Mouse (Mus musculus) cerebellum, postnatal 25 days (tissue): Measurements from ENCODE around the gene Vrtn.

Experiments
- DNase-seq, 2 experiments: peaks; one replicate each; pipeline ENCODE4 v3.0.0; 2021; ENCODE audit warnings: mixed read lengths in 2 of 2

Vrtn gene

DNA sequence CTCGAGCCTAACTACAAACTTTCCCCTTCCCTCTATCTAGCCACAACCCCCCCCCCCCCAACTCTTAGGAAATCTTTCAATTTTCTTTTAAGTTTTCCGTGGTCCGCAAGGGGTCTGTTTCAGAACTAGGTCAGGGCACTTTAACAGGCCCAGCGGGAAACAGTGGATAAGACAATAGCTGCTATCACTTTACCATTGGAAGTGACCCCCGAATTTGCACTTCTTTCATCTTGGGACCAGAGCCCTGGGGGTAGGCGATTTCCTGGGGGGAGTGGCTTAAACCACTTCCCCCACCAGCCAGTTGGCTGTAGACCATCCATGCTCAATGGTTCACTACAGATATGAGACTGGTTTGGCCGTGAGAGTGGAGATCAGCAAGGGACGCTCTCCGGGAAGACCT lies at the start of gene Vrtn:
Gene Vrtn, plus strand, starts transcription at position 366 of the 400 bp plus-strand sequence.
- DNase-seq, result no peak

DNA sequence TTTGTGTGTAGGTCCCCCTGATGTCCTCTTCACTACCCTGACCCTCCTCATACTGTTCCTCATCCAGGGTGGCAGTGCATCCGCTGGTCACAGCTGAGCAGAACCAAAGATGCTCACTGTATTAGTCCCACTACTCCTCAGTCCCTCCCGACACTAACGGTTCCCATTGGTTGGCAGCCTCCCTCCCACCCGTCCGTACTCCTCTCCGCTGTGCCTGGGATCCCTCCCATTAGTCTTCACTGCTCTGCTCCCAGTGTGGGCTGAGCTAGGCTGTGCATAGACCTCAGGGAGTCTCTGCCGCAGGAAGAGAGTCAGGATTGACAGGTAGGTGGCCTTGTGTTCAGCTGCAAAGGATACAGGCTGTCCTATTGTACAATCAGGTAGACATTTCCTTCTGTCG lies 42.5 kb upstream of the Vrtn start:
- DNase-seq, result no peak

DNA sequence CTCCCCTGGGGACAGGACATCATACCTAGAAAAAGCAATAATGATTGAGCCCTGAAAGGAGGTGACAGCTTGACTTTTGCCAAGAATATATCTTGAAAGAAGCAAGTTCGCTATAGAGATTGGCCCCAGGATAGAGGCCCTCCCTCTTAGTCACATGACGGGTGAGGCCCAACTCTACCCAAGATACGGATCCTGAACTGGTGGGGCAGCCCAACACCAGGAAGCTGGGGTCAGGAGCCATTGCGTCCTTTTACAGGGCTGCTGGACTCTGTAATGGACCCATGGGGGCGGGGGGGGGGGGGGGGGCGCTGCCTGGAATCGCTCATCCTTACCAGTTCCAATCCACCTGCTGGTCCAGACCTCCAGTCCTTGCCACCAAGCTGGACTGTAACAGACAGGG lies 36.8 kb upstream of the Vrtn start:
- no peak for DNase-seq

DNA sequence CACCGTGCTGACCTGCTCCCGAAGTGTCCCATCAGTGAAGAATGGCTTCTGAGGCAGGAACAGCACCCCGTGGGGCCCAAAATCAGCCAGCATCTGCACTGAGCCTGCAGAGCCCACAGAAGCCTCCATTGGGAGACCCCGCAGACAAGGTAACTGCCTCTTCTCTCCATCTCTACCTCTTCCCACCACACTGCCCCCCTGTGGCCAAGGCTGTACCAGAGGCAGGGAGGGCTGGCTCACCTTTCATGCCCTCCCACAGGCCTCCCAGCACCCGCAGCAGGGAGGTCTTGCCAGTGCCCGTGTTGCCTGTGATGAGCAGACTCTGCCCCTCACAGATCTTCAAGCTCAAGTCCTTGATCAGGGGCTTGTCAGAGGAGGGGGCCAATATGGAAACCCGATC lies 35.0 kb upstream of the Vrtn start:
- DNase-seq, result peak in 1 of 2 experiments; percentile 45

DNA sequence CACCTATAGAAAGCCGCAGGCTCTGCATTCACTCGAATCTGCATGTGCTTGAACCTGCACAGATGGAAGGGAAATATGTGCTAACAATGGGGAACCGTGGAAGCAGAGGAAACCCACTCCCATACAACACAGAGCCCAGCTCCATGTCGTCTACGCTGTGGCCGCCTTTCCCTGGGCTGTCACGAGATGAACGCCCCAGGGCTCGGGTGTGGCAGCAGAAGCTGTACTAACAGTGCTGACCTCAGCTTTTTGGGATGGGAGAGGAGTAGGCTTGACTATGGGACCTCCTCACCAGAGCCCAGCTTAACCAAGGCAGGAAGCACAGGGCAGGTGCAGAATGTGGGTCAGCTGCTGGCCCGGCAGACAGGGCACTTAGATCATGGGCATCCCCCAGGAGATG lies 29.1 kb upstream of the Vrtn start:
- DNase-seq, result no peak

DNA sequence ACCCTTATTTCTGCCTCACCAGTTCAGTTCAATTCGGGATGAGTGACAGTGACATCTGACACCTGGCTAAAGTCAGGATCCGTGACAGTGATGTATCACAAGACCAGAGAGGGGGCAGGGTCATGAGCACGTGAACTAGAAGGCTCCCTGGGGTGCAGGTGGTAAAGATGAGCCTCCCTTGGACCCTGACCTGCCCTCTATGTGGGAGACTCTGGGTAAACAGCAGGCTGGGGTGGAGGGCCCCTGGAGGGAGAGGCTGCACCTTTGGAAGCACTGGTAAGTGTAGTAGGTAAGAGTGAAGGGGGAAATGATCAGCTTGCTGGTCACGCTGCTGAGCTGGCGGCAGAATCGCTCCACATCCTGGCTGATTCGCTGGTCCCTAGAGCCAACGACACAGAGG lies 28.3 kb upstream of the Vrtn start:
- DNase-seq, result no peak

DNA sequence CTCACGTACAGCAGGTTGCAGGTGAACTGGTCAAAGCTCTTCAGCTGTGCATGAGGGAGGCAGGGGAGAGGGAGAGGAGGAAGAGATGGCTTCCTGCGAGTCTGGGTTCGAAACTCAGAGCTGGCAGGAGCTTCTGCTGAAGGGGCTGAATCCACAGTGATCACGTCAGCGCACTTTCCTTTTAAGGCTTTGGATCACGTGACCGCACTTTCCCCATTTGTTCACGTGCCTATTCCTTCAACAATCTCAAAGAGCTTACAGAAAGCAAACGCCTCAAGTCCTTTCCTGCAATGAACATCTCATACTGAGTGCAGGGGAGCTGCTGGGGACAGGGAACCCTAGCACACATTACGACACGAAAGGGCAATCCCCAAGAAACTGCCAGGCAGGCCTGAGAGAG lies 26.8 kb upstream of the Vrtn start:
- no peak for DNase-seq

DNA sequence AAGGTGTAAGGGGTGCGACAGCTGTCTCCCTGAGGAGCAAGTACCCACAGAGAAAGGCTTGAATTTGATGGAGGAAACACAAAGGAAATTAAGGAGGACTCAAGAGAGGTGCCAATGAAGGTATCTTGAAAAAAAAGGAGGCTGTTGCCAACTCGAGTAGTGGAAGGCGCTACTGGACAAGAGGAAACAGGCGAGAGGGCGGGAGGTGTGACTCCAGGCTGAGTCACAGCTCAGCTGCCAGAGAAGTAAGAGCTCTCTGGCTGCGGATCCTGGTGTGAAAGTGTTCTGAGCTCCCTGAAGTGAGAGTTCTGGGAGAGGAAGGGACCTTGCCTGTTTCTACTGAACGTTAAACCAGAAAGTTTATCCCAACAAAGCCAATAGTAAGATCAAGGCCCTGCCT lies 26.3 kb upstream of the Vrtn start:
- DNase-seq, result no peak

DNA sequence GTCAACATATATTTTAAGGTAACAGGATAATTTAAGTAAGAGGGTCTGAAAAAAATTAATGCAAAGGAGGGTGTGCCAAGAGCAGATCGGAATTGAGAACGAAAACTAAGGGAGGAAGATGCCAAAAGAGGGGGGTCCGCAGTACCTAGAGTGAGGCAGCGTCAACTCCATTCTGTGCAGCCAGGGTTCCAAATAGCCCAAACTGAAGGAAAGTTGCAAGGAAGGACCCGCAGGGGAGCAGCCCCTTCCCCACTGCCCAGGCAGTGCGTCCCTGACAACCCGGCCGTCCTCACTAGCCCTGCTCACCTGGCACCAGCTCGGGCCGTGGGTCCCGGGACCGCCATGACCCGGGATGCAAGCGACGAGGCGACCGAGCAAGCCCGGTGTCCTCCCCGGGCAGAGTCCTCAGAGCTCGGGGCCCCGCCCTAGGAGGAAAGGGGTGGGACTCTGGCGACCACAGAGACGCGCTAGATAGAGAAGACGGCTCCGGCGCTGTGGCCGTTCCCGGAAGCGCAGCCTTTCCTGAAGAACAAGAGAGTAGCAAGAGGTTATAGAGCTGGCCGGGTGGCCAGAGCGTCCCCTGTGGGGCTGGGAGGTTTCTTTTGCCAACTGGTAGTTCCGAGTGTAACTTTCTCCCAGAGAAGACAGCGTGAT lies 23.7 kb upstream of the Vrtn start, which contains the start of gene Abcd4:
Gene Abcd4, minus strand, starts transcription at position 437 of the 654 bp plus-strand sequence.
- DNase-seq, result peak; percentile 93 to 96

DNA sequence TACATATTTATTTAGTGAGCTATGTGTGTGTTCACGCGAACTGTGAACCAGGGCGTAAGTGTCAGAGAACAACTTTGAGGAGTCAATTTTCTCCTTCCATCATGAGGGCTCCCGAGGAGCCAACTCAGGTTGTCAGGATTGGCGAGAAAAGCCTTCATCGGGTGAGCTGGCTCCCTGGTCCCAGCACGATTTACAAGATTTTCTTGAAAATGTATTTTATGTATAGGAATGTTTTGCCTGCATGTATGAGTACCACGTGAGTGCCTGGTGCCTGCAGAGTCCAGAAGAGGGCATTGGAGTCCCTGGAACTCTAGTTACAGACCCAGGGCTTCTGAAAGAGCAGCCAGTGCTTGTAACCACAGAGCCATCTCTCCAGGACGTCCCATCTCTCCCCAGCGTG lies 23.2 kb upstream of the Vrtn start:
- DNase-seq, result peak in 1 of 2 experiments; percentile 39

DNA sequence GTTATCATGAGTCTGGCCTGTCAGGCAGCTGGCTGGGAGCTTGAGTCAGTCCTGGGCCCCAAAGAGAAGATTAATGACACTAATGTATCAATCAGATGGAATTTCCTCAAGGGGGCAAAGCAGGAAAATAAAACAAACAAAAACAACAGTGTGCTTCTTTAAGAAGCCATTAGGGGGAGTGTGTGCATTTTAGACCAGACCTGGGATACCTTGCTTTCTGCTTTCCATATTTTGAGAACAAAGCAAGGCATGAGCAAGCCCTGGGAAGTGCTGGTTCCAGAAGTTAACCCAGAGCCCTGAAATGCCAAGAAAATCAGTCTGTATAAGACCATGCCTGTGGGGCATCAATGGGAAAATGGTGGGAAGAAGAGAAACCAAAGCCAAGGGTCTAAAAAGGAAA lies 19.8 kb upstream of the Vrtn start:
- DNase-seq, result no peak

DNA sequence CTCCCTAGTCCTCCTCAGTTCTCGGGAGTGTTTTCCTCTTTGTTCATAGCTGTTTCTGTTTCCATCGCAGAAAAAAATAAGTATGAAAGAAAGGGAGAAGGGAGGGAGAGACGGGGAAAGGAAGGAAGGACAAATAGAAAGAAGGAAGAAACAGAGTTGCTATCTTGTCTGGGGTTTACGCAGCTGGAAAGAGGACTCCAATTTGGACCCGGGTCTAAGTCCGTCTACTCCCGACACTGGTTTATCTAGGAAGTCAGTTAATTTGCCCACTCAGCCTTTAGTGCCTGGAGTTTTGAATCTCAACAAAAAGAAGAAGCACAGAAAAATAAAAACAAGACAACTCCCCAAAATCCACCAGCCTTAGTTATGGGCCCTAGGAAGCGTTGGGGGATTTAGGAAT lies 16.2 kb upstream of the Vrtn start:
- DNase-seq, result no peak

DNA sequence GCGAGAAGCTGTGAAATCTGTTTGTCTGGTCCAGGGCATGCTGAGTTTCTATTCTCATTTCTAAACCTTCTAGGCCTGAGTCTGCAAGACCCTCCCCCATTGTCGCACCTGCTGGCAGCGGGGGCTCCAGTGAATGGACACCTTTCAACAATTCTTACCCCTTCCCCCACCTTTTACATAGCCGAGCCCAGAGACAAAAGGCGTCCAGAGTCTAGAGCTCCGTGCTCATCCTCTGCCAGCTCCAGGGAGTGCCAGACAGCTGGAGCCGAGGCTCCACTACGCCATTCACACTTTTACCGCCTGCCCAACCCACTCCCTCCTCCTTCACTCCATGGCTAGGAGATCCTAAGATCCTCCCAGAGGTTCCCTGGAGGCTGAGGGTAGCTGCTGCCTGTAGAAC lies 15.7 kb upstream of the Vrtn start:
- no peak for DNase-seq

DNA sequence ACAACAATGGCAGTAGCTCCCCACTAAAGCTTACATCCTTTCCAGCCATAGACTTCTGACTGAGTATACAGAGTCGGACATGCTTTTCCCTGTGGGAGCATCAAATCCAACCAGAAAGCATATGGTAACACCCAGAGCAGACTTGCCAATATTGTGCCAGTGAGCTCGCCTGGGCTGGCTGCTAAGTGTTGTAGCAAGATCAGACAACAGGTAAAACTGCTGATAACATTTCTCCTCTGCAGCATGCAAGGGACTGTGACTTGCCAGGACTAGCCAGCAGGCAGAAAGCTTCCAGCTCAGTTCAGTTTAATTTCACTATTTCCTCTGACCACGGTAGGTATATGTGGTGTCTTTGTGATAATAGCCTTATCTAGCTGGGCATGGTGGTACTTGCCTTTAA lies 9.0 kb upstream of the Vrtn start:
- DNase-seq, result no peak

DNA sequence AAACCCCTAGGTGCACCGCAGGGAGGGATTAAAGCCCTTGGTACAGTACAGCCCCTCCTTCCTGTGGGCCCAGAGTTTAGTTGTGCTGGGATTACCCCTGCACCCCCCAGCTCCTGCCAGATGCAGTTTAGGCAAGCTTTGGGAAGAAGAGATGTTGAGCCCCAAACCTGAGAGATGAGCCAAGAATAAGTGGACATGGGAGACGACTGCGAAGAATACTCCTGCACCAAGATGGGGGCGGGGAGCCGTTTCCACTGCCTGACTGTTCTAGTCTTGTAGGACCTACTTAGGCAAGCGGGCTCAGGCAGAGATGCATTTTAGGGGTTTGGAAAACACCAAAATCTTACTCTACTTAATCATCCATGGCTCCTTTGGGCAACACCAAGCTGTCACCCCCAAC lies 566 bp upstream of the Vrtn start:
- DNase-seq, result no peak

DNA sequence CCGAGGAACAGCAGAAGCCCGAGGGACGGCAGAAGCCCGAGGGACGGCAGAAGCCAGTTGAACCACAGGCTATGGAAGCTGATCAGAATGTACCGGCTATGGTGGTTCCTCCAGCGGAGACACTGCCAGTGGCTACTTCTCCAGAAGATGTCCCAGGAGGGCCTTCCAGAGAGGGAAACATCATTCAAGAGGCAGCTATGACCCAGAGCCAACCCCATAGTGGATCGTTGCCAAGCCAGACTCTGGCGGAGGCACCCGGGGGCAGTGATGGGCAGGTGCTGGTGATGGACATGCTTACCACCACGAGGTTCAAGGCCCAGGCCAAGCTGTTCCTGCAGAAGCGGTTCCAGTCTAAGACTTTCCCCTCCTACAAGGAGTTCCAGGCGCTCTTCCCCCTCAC lies 9.4 kb downstream of the Vrtn start:
- DNase-seq, result peak in 1 of 2 experiments; percentile 33

DNA sequence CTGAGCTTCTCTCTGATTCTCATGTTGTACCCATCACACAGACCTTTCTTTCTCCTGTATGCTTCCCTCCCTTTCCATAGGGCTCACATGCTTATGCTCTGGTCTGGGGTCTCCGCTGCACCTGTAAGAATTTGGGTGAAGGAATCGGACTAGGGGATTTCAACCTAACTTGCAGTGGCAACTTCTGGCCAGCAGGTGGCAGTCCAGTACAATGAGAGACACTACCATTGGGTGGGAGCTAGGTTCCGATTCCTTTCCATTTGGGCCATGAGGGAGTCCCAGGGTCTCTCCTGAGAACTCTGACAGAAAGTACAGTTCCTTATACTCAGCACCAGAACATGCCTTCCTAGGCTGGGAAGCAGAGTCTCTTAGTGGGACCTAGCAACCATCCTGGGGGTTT lies 13.1 kb downstream of the Vrtn start:
- DNase-seq, result peak; percentile 81 to 86

DNA sequence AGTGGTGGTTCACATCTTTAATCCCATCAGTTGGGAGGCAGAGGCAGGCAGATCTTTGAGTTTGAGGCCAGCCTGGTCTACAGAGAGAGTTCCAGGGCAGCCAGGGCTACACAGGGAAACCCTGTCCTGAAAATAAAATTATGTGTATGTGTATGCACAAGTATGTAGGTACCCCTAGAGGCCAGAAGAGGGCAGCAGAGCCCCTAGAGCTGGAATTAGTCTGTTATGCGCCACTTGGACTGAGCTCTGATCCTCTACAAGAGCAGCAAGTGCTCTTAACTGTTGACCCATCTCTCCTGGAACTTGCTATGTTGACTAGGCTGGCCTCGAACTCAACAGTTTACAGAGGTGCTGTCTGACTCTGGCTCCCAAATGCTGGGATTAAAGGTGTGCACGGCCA lies 29.7 kb downstream of the Vrtn start:
- DNase-seq, result no peak

DNA sequence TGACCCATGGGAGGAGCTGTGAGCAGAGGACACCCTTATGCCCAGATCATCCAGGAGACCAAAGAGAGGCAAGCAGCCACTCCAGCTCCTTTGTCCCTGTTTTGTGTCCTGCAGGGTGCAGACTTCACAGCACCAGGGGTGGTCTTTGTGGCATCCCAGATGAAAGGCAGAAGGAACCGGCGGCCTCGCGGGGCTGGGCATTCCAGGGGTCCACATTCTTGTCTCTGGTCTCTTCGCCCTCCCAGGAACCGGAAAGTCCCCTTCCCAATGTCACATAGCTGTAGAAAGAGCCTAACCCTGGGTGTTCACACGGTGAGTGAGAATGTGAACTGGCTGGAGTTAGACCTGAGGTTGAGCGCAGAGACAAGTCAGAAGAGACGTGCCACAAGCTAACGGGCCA lies 30.8 kb downstream of the Vrtn start:
- no peak for DNase-seq

DNA sequence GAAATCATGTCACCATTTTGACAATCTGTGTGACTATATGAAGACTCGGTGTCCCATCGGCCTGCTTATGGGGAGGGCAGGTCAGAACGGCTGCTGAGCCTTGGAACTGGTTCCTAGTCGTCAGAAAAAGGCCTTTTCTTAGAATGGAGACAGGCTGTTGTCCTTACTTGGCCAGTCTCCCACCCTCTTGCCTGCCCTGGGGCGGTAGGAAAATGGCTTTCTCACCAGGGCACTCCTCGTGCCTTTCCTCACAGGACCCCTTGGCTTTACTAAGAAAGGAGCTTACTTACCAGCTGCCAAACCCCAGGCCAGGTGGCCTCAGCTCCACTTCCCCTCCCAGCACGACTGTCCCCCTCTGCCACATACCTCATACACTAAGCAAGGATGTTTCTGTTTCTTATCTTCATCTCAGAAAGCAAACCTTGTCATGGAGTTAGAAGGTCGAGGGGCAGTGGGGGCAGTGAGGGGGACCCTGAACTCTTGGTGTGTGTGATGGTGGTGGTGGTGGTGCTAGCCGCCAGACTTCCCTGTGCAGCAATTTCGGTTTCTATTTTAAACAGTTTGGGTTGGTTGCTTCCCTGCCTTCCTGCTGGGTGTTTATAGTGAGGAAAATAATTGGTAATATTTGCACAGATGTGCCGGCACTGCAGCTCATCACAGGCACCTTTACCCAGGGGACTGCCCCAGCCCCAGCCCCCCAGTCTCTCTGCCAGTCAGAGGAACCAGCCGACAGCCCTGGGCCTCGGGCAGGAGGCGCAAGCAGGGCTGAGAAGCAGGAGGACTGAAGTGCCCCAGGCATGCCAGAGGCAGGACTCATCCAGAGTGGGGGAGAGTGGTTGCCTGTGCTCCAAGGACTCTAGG lies 34.1 kb downstream of the Vrtn start:
- peak in 1 of 2 experiments; percentile 36 for DNase-seq

DNA sequence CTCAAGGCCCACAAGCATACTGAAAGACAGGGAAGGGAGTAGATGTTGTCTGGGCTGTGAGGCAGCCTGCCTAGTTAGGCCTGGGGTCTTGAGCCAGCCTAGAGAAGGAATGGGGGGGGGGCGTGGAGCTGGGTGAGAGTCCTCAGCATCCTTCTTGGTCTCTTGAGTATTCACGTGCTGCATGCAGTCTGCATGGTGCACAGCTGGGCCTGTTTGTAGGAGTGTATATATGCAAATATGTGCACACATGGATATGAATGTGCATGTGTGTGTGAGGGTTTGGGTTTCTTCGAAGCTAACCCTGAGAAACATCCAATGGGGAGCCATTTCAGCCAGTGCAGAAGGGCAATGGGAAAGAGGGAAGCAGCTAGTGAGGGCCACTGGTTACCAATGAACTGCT lies 35.2 kb downstream of the Vrtn start:
- DNase-seq, result no peak

DNA sequence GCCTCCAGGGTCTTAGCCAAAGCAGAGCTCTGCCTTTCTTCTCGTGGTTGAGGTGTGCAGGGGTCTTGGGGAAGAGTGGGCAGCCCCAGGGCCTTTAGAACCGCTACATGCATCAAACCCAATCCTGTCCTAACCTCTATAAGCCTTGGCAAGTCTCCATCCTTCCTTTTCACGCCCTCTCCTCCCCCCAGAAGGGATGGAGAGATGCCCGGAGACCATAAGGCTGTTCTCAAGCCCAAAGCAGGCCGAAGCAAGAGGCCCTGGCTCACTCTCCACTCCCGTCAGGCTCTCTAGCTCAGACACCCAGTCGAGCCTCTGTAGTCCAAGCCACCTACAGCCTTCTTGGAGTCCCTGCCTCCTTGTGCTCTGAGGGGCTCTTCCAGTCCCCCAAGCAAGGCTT lies 43.8 kb downstream of the Vrtn start:
- DNase-seq, result peak; percentile 33 to 49

DNA sequence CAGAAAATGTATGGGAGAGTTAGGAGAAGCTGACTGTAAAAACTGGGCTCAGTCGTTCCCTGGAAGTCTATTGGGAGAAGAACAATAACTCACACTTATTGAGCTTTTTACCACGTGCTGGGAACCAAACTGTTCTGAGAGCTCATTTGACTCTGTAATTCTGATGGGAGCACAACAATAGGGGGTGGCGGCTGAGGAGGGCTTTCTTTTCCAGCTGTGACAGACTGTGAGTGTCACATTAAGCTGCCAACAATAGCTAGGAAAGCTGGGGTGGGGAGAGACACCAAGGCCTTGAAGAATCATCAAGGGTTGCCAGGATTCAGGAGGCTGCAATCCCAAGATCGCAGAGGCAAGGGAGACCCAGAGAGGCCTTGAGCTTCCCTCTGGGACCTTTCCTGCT lies 45.4 kb downstream of the Vrtn start:
- no peak for DNase-seq

DNA sequence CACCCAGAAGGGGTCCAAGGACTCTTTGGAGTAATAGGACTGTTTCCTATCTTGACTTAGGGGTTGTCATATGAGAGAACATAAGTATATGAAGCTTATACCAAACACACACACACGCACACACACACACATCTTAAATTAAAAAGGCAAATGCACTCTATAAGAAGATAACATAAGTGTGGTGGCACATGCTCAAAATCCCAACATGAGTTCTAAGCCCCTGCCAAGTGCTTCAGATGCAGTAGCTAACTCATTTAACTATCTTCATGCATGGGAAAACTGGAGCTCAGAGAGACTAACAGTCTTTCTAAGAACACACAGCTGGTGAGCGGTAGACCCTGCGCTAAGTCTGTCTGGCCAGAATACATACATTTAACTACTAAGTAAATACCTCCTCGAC lies 46.7 kb downstream of the Vrtn start:
- DNase-seq, result no peak

DNA sequence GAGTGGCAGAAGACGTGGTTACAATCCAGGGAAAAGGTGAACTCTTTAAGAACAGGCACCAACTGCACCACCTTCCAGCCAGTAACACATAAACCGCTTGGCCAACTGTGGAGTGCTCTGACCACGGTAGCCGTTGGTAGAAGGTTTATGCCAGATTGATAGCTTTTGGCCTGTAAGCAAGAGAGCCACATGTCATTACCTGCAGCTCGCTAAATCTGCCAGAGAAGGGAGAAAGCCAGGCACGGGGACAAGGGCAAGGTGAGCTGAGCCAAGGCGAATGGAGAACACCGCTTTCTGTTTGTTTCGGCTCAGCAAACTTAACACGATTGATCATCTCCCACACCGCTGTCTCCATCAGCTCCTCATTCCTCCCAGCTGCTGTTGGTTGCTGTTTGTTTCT lies 48.2 kb downstream of the Vrtn start:
- peak; percentile 44 to 58 for DNase-seq
